Mouse (Mus musculus) ES-Bruce4 (cell line): ENCODE data around the gene Pgam1.

Experiments
- CTCF ChIP-seq: IDR thresholded peaks from one replicate; pipeline ENCODE4 v1.8.1; 2011; ENCODE audit warnings: low read depth, low read length
- EP300 ChIP-seq: IDR thresholded peaks from 2 replicates; pipeline ENCODE4 v1.6.1; 2011; ENCODE audit warnings: low read depth, low read length; ENCODE audit not compliant: insufficient read depth
- POLR2A ChIP-seq: IDR thresholded peaks from one replicate; pipeline ENCODE4 v1.8.1; 2011; ENCODE audit warnings: low read length; ENCODE audit not compliant: insufficient read depth

DNA sequence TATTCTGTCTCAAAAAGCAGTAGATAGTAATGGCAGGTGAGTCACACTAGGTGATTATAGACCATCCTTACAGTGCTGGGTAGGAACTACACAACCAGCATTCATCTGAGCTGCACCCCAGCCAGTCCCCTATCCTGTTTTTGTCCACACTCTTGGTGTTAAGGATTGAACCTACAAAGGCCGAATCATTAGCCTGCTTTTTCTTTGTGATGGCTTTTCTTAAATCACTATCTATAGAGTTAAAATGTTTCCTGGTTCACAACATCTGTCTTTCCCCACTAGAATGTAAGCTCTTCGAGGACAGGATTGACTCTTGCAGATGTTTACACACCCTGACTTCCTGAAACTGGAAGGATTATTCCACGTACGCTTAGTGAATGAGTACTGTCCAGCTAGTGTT, 7.7 kb downstream of the Pgam1 start:
- no peak for TF ChIP-seq CTCF
- no peak for TF ChIP-seq POLR2A
- TF ChIP-seq EP300 = no peak
